14 mouse cellular contexts compared by ENCODE assay signal in the genomic region with DNA sequence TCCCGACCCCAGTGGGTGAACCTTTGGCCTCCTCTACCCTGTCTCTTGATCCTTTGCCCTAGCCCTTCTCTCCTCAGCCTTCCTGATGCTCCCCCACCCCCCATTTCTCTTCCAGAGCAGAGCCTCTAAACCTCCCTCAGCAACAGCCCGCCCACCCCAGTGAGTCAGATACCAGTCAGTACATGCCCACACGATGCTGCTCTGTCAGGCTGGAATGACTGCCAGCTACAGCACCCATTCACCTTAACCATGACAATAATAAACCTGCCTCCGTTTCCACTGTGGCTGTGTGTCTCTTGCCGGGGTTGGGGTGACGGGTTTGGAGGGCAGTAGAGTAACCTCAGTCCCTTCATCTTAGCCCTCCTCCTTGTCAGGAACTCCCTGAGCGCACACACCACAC. TPM values are rescaled to one million over a fixed set of nuclear protein-coding genes. Genes with fewer than 3 reads are reported as not detected.
DNase-seq lines count a peak whose midpoint lies in the region.
"Had no signal": no experiment of that assay in that cellular context is flagged by ENCODE, and none has a peak within 500 bp of the region (broad histone marks: within the 10 kb centered on the region; RNA-seq: fewer than 3 reads in every experiment).

No protein-coding gene starts in this region.

- H3K36me3 ChIP-seq in limb, embryonic 10.5 days, result peaks cover 28% of the 10 kb centered on the region

- peak; percentile 1 for DNase-seq in embryo, embryonic 9.5 days (ENCODE audit: extremely low spot score)
- DNase-seq in embryo, embryonic 11 days, result no peak
- peak; percentile 43 to 52 for DNase-seq in urinary bladder, adult 18-20 months (ENCODE audit: low spot score in 2 of 2)
- no peak for DNase-seq in urinary bladder, postnatal 10 days (ENCODE audit: low spot score)
- DNase-seq in limb, embryonic 10.5 days (ENCODE audit: low spot score), result peak; percentile 29
- peak; percentile 80 for DNase-seq in telencephalon, adult 2 months (ENCODE audit: low read depth, low spot score)
- no peak for DNase-seq in thymus, postnatal 36 days
- no peak for DNase-seq in thymus, postnatal 25 days

- no peaks in the 10 kb centered on the region for H3K27me3 ChIP-seq in limb, embryonic 10.5 days (ENCODE audit: low read depth, poor library complexity, severe bottlenecking)
- H3K27me3 ChIP-seq: forebrain, embryonic 15.5 days; Patski had no signal

- no peak overlapping the region for H3K4me3 ChIP-seq in limb, embryonic 10.5 days
- H3K4me3 ChIP-seq: forebrain, embryonic 15.5 days had no signal

- 74% methylated on average over 7 of the region's 7 CpGs for WGBS in limb, embryonic 10.5 days

- H3K9me3 ChIP-seq in limb, embryonic 10.5 days (replicated peaks), result no peaks in the 10 kb centered on the region
- H3K9me3 ChIP-seq: forebrain, embryonic 15.5 days had no signal

- no peak overlapping the region for H3K27ac ChIP-seq in limb, embryonic 10.5 days
- H3K27ac ChIP-seq: forebrain, embryonic 15.5 days had no signal

- H3K4me1 ChIP-seq in limb, embryonic 10.5 days, result no peaks in the 10 kb centered on the region; the same call in 1 of the 2 replicates
- H3K4me1 ChIP-seq: forebrain, embryonic 15.5 days had no signal

RNA-seq across cellular contexts. Expression of a gene that starts 1.8 kb away (rescaled TPM):
- 0.33 and 0.51 TPM in 2 replicates for polyA plus RNA-seq in limb, embryonic 10.5 days (2016; fragmentation: Nextera tagmentation; extraction: Ambion mirVana)
- polyA plus RNA-seq: heart, embryonic 14.5 days had no signal

RNA-seq across cellular contexts. Expression of a gene that starts 12.8 kb away (rescaled TPM):
- 249 and 363 TPM in 2 replicates for polyA plus RNA-seq in limb, embryonic 10.5 days (2016; fragmentation: Nextera tagmentation; extraction: Ambion mirVana)

RNA-seq across cellular contexts. Expression of a gene that starts 22.7 kb away (rescaled TPM):
- 446 and 455 TPM in 2 replicates for polyA plus RNA-seq in limb, embryonic 10.5 days (2016; fragmentation: Nextera tagmentation; extraction: Ambion mirVana)

RNA-seq across cellular contexts. Expression of a gene that starts 39.0 kb away (rescaled TPM):
- polyA plus RNA-seq in limb, embryonic 10.5 days (2016; fragmentation: Nextera tagmentation; extraction: Ambion mirVana), result not detected in 2 replicates
- polyA plus RNA-seq: C2C12; forebrain, embryonic 15.5 days; inflammation-experienced regulatory T-cells, adult 6 months; neural tube, embryonic 11.5 days; Patski had no signal

RNA-seq across cellular contexts. Expression of a gene that starts 45.9 kb away (rescaled TPM):
- 108 and 115 TPM in 2 replicates for polyA plus RNA-seq in limb, embryonic 10.5 days (2016; fragmentation: Nextera tagmentation; extraction: Ambion mirVana)

Comparison
In these comparisons a context has a peak if more than half of its experiments do, and no peak if none do; other contexts are left out.
1. DNase-seq: peak in embryo, embryonic 9.5 days (single experiment), urinary bladder, adult 18-20 months (2 of 2), limb, embryonic 10.5 days (single experiment) and telencephalon, adult 2 months (single experiment); none in embryo, embryonic 11 days (single experiment), urinary bladder, postnatal 10 days (single experiment), thymus, postnatal 36 days (0 of 2) and thymus, postnatal 25 days (single experiment).